ENCODE assay signal across 9 mouse cellular contexts in the genomic region with DNA sequence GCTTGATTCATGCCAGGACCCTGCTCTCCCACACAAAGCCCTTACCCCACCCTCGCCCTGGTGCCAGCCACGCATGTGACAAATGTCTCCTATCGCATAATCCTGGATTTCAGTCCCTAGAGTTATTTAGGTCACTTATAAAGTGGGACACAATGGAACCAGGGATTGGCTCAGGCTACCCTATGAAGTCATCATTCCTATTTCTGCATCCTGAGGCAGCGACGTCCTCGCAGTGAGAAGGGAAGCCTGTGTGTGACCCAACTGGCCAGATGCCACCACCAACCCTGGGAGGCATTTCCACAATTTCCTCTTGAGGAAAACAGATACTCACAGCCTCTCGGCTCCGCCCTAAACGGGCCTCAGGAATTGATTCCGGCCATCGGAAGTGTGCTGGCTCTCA. TPM values are rescaled to one million over a fixed set of nuclear protein-coding genes. Genes with fewer than 3 reads are reported as not detected.
DNase-seq lines count a peak whose midpoint lies in the region; ATAC-seq lines count a peak whose summit lies in the region.
"Had no signal": no experiment of that assay in that cellular context is flagged by ENCODE, and none has a peak within 500 bp of the region (broad histone marks: within the 10 kb centered on the region; RNA-seq: fewer than 3 reads in every experiment).

No protein-coding gene starts in this region.

- H3K27ac ChIP-seq in intestine, embryonic 14.5 days (ENCODE audit: low read depth), result peak overlapping the region; percentile 70
- H3K27ac ChIP-seq in limb, embryonic 13.5 days, result peak overlapping the region; percentile 52; the same call in 1 of the 2 replicates
- peak overlapping the region; percentile 52; the same call in 1 of the 2 replicates for H3K27ac ChIP-seq in midbrain, embryonic 13.5 days

- no peak overlapping the region for H3K4me2 ChIP-seq in intestine, embryonic 14.5 days (ENCODE audit: low read length)
- H3K4me2 ChIP-seq in limb, embryonic 13.5 days (replicated peaks), result no peak overlapping the region
- no peak overlapping the region for H3K4me2 ChIP-seq in midbrain, embryonic 13.5 days (replicated peaks)

- no peak overlapping the region for H3K4me3 ChIP-seq in intestine, embryonic 14.5 days (ENCODE audit: low read depth, low read length)
- no peak overlapping the region for H3K4me3 ChIP-seq in limb, embryonic 13.5 days
- H3K4me3 ChIP-seq in midbrain, embryonic 13.5 days (replicated peaks), result no peak overlapping the region

- ATAC-seq in granulocyte monocyte progenitor cell, adult 5-6 weeks (replicated peaks; ENCODE audit: poor library complexity, severe bottlenecking), result peak; percentile 77
- ATAC-seq in intestine, embryonic 14.5 days (replicated peaks; ENCODE audit: low FRiP score, low TSS enrichment, low read depth), result no peak
- no peak for ATAC-seq in limb, embryonic 13.5 days (ENCODE audit: low FRiP score, low read depth)
- no peak for ATAC-seq in midbrain, embryonic 13.5 days
- no peak for ATAC-seq in monocyte, adult 5-6 weeks (replicated peaks; ENCODE audit: insufficient number of reproducible peaks, low FRiP score, low TSS enrichment, poor library complexity, severe bottlenecking)

- peak; percentile 74 to 80 for DNase-seq in adrenal gland, postnatal 36 days
- DNase-seq in cerebellum, adult 9-10 months, result peak; percentile 94
- no peak for DNase-seq in intestine, embryonic 14.5 days (ENCODE audit: low spot score)
- no peak for DNase-seq in natural killer cell, adult 2 months (ENCODE audit: low spot score in 2 of 2)

- 80% methylated on average over 11 of the region's 11 CpGs for WGBS in intestine, embryonic 14.5 days
- WGBS in limb, embryonic 13.5 days, result 75% methylated on average over 11 of the region's 11 CpGs
- 77% methylated on average over 11 of the region's 11 CpGs for WGBS in midbrain, embryonic 13.5 days

- 0 out of 2 replicates have a peak, but pooled peaks cover 8% of the 10 kb centered on the region for H3K36me3 ChIP-seq in intestine, embryonic 14.5 days (ENCODE audit: control insufficient read depth, insufficient read depth, low read length)
- H3K36me3 ChIP-seq in limb, embryonic 13.5 days, result peaks cover 6% of the 10 kb centered on the region; the same call in 1 of the 2 replicates
- no peaks in the 10 kb centered on the region for H3K36me3 ChIP-seq in midbrain, embryonic 13.5 days

- H3K27me3 ChIP-seq in intestine, embryonic 14.5 days (replicated peaks; ENCODE audit: control insufficient read depth, insufficient read depth, low read length), result no peaks in the 10 kb centered on the region
- no peaks in the 10 kb centered on the region for H3K27me3 ChIP-seq in limb, embryonic 13.5 days
- H3K27me3 ChIP-seq in midbrain, embryonic 13.5 days, result no peaks in the 10 kb centered on the region

- H3K4me1 ChIP-seq in intestine, embryonic 14.5 days (replicated peaks; ENCODE audit: control insufficient read depth, insufficient read depth, low read length), result peaks cover 14% of the 10 kb centered on the region
- H3K4me1 ChIP-seq in limb, embryonic 13.5 days, result peaks cover 30% of the 10 kb centered on the region
- peaks cover 52% of the 10 kb centered on the region for H3K4me1 ChIP-seq in midbrain, embryonic 13.5 days (replicated peaks)

- no peak overlapping the region for H3K9ac ChIP-seq in intestine, embryonic 14.5 days (ENCODE audit: low read length)
- no peak overlapping the region for H3K9ac ChIP-seq in limb, embryonic 13.5 days
- H3K9ac ChIP-seq in midbrain, embryonic 13.5 days (replicated peaks), result no peak overlapping the region

- H3K9me3 ChIP-seq in intestine, embryonic 14.5 days (ENCODE audit: control insufficient read depth, low read length), result no peaks in the 10 kb centered on the region
- no peaks in the 10 kb centered on the region for H3K9me3 ChIP-seq in limb, embryonic 13.5 days
- H3K9me3 ChIP-seq in midbrain, embryonic 13.5 days, result no peaks in the 10 kb centered on the region

RNA-seq across cellular contexts. Expression of gene 4933415A04Rik, which starts 17.2 kb away (rescaled TPM):
- 1 to 10 TPM in 1 of 2 experiments, under 1 TPM in 1; 0.36 to 1.0 TPM for total RNA-seq in adrenal gland, postnatal 36 days (2021)
- total RNA-seq in granulocyte monocyte progenitor cell, adult 5-6 weeks (2014; fragmentation: Nextera tagmentation), result not detected in 2 replicates
- not detected in 2 replicates for total RNA-seq in granulocyte monocyte progenitor cell, adult 5-6 weeks (2017)
- polyA plus RNA-seq in intestine, embryonic 14.5 days (2014; fragmentation: Nextera tagmentation; extraction: Ambion mirVana), result 6.4 and 6.8 TPM in 2 replicates
- polyA plus RNA-seq in limb, embryonic 13.5 days (2015; fragmentation: Nextera tagmentation; extraction: Ambion mirVana), result 4.7 and 5.2 TPM in 2 replicates
- 6.6 and 7.2 TPM in 2 replicates for polyA plus RNA-seq in midbrain, embryonic 13.5 days (2015; fragmentation: Nextera tagmentation; extraction: Ambion mirVana)
- not detected in 3 replicates for total RNA-seq in monocyte, adult 5-6 weeks (2017)

RNA-seq across cellular contexts. Expression of gene Fabp6, which starts 31.7 kb away (rescaled TPM):
- not detected for total RNA-seq in adrenal gland, postnatal 36 days (2021)
- total RNA-seq in granulocyte monocyte progenitor cell, adult 5-6 weeks (2014; fragmentation: Nextera tagmentation), result not detected in 2 replicates
- not detected in 2 replicates for total RNA-seq in granulocyte monocyte progenitor cell, adult 5-6 weeks (2017)
- 0.43 TPM in 1 of 2 replicates, not detected in the other for polyA plus RNA-seq in intestine, embryonic 14.5 days (2014; fragmentation: Nextera tagmentation; extraction: Ambion mirVana)
- not detected in 2 replicates for polyA plus RNA-seq in limb, embryonic 13.5 days (2015; fragmentation: Nextera tagmentation; extraction: Ambion mirVana)
- not detected in 2 replicates for polyA plus RNA-seq in midbrain, embryonic 13.5 days (2015; fragmentation: Nextera tagmentation; extraction: Ambion mirVana)
- not detected in 3 replicates for total RNA-seq in monocyte, adult 5-6 weeks (2017)
- total RNA-seq: layer of hippocampus, adult 8-10 months had no signal

RNA-seq across cellular contexts. Expression of gene Ccnjl, which starts 41.0 kb away (rescaled TPM):
- total RNA-seq in adrenal gland, postnatal 36 days (2021), result 1 to 10 TPM; 2.1 TPM
- 1.9 TPM in 1 of 2 replicates, not detected in the other for total RNA-seq in granulocyte monocyte progenitor cell, adult 5-6 weeks (2014; fragmentation: Nextera tagmentation)
- not detected in 2 replicates for total RNA-seq in granulocyte monocyte progenitor cell, adult 5-6 weeks (2017)
- 23.7 and 25.8 TPM in 2 replicates for polyA plus RNA-seq in intestine, embryonic 14.5 days (2014; fragmentation: Nextera tagmentation; extraction: Ambion mirVana)
- 12.9 and 14.4 TPM in 2 replicates for polyA plus RNA-seq in limb, embryonic 13.5 days (2015; fragmentation: Nextera tagmentation; extraction: Ambion mirVana)
- polyA plus RNA-seq in midbrain, embryonic 13.5 days (2015; fragmentation: Nextera tagmentation; extraction: Ambion mirVana), result 20.9 and 24.2 TPM in 2 replicates
- not detected in 3 replicates for total RNA-seq in monocyte, adult 5-6 weeks (2017)

Comparison
In these comparisons a context has a peak if more than half of its experiments do, and no peak if none do; other contexts are left out.
1. DNase-seq: peak in adrenal gland, postnatal 36 days (2 of 2) and cerebellum, adult 9-10 months (single experiment); none in intestine, embryonic 14.5 days (single experiment) and natural killer cell, adult 2 months (0 of 2).
2. Peak in every context shown above with its lines, with median percentiles within 50 percentile points of each other: H3K27ac ChIP-seq.